Mouse (Mus musculus): ENCODE results near the gene Lgr4.
"Not testable (repeated sequence)": the region's sequence is repeated elsewhere in the genome, so short reads cannot be mapped to it uniquely, and the experiment has no call there.

Gene Lgr4

DNA sequence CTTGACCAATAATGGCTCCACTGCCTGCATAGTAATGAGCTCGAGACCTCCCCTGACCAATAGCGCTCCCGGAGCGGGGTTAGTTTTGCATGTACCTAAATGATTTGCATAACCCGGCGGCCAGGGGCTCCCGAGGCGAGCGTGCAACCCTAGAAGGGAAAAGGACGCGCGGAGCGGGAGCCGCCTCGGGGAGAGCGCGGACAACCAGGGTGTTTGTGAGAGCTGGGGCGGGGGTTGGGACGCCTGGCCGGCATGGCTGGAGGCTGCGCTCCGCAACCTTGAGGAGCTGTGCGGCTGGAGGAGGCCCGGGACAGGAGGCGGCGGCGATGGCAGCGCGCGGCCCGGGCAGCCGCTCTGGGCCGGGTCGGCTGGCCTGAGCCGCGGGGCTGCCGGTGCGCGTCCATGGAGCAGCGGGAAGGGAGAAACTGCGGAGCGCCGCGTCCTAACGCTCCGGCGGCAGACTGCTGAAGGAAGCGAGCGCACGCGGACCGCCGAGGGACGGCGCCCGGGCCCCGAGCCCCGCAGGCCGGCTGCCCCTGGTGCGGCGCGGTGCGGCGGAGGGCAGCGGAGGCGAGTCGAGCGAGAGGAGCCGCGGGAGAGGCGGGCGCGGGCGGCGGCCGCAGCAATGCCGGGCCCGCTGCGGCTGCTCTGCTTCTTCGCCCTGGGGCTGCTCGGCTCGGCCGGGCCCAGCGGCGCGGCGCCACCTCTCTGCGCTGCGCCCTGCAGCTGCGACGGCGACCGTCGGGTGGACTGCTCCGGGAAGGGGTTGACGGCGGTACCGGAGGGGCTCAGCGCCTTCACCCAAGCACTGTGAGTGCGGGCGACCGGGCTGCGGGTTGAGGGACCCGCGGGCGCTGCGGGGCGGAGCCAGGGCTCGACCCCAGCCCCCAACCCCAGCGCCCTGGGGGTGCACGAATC, at the start of gene Lgr4:
Gene Lgr4, plus strand, starts transcription at position 152 of the 918 bp plus-strand sequence.
- peak; percentile 84 for DNase-seq

DNA sequence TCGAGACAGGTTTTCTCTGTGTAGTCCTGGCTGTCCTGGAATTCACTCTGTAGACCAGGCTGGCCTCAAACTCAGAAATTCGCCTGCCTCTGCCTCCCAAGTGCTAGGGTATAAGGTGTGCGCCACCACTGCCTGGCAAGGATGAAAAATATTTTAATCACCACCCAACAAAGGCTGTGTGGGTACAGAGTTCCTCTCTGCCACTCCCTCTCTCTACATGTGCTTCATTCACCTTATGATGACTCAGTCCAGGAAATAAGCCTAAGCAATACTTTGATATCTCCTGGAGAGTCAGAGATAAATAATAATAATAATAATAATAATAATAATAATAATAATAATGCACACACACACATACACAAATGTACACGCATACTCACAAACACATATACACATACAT, 38.0 kb upstream of the Lgr4 start:
- not testable (repeated sequence) for DNase-seq

DNA sequence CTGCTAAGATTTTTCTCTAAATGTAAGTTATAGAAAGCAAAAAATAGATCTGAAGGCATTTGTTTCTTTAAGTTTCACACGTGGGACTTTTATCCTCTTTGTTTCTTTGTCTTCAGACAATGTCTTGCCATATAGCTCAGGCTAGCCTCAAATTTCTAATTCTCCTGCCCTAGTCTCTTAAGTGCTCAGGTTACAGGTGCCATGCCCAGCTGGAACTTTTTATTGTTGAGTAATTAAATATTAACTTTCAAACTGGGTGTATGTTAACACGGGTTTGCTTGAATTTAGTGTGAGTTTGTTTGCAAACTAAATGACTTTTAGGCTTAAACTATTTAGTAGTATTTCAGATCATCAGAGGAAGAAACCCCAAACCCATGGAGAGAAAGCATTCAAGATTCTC, 36.3 kb upstream of the Lgr4 start:
- DNase-seq, result no peak

GRCm38 (mm10) chr2:109881625-109882024, 35.8 kb upstream of the Lgr4 start:
- DNase-seq, result no peak

DNA sequence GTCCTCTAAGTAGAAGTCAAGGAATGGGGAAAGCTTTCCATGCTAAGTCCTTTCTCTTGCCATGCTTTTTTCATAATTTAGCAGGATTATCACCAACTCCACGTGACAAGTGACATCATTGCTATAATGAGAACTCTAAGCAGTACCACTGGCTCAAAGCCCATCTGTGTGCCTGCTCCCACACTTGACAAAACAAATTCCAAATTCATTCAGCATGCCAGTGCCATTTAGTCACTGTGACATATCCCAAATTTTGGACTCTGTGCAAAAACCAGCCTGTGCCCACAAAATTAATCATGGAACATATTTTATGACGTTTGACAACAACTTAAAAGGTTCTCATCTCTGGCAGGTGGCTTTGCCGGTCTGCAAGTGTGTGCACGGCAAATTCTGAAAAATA, 33.3 kb upstream of the Lgr4 start:
- DNase-seq, result no peak

DNA sequence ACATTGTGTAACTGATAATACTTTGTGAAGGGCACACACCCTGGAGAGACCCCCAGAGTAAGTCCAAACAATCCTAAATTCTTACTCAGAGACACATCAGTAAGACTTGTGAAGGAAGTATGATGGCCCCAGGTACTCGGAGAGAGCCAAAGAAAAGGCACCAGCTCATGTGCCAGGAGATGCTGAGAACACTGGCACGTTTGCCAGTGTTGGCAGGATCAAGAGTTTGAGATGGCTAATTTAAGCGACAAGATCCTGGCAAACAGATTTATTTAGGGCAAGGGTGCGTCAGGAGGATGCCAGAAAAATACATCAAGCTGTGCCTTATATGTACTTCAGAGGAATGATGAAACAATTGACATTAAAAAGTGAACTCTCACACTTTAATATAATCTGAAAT, 32.9 kb upstream of the Lgr4 start:
- no peak for DNase-seq

DNA sequence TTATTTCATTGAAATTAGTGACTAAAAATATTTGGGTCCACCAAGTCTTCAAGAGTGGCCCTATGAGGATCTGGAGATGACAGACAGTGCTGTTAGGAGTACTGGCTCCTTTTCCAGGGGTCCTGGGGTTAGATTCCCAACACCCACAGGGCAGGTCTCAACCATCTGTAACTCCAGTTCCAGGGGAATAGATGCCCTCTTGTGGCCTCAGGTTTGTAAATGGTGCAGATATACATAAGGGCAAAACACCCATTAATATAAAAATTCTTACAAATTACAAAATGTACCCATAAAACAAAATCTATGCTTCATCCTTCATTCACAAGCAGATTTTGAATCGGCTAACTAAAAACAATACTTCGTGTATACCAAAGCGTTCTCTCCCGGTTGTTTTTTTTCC, 27.4 kb upstream of the Lgr4 start:
- DNase-seq, result no peak

DNA sequence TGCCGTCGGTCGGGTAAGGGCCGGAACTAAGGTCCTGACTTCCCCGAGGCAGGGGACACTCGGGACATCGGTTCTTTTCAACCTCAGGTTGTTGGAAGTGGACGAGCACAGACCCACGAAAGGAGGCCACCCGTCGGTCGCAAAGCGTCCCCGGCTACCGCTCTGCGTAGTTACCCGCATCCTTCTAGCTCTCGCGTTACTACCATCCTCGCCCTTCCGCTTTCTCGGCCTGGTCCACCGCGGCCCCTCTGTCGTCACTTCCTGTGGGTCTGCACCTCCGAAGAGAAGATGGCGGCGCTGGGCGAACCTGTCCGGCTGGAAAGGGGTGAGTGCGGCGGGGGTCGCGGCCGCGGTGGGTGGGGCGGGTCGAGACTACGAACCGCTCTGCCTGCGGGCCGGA, 26.9 kb upstream of the Lgr4 start, which contains the start of gene Lin7c:
Gene Lin7c, plus strand, starts transcription at position 257 of the 400 bp plus-strand sequence.
- peak; percentile 95 for DNase-seq

DNA sequence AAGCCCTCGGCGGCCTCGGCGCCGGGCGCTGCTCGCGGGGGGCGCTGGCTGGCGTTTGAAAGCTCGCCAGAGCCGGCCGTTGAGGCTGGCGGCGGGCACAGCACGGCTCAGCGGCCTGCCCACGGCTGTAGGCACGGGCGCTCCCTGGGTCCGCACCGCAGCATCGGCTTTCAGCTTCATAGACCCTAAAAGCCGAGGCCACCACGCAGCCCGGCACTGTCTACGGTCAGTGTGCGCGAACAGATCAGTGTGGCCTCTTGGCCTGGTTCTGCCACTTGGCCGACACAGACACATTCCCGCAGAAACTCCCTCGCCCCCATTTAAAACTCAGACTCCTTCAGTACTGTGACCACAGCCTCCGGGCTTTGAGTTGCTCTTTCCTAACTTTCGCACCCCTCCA, 26.4 kb upstream of the Lgr4 start:
- DNase-seq, result no peak

DNA sequence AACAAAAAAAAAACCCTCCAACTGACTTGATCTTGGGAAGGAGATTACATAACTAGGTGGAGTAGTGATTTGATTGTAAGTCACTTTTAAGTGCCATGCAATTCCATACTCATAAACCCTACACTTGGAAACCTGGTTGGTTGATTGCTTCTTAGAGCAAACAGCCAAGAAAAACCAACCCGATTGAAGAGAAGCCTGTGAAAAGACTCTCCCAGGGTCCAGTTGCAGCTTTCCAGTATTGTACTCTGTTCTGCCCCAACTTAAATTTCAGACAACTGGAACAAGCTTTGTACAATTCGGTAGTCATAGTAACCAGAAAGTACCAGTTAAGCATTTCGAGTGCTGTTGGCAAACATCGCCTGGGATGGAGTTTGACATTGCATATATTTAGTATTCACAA, 26.0 kb upstream of the Lgr4 start:
- no peak for DNase-seq

DNA sequence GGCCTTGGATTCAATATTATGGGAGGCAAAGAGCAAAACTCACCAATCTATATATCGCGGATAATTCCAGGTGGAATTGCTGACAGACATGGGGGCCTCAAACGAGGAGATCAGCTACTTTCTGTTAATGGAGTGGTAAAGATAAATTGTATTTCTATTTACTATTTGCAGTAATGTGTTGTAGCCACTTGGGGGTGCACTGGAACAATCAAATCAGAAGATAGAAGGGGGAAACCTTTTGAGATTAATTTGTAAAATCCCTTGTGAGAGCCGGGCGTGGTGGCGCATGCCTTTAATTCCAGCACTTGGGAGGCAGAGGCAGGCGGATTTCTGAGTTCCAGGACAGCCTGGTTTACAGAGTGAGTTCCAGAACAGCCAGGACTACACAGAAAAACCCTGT, 21.1 kb upstream of the Lgr4 start:
- DNase-seq, result no peak

DNA sequence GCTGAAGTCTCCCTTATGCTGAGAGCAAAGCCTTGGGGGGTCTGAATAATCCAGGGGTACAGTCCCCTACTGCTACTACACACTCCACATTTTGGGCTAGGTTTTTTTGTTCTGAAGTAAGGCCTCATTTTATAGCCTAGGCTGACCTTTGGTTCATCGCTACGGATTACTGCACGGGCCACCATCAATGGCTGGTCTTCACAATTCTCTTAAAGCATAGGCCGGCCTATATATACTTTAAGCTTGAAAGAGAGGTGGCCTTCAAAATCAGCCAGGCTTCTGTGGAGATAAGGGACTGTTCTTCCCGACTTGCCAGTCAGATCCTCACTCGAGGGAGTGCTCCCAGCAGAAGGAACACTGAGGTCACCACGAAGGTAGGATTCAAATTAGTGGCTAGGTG, 14.6 kb upstream of the Lgr4 start:
- DNase-seq, result no peak

GRCm38 (mm10) chr2:109904171-109904821, 13.2 kb upstream of the Lgr4 start:
- DNase-seq, result peak; percentile 83

DNA sequence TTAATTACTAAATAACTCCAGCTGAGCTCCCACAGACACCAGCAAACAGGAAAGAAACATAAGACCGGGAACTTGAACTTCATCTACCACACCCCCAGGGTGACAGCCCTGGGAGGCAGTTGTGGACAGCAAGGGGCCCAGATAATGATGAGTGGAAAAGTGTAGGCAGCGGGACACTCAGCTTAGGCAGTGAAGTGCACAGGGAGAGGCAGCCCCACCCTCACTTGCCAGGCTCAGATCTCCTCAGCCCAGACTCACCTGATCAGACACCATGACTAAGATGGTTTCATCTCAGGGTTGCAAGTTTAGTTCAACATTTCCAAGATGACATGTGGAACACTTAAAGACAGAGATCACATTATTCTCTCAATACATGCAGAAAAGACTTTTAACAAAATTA, 8.3 kb upstream of the Lgr4 start:
- DNase-seq, result no peak

DNA sequence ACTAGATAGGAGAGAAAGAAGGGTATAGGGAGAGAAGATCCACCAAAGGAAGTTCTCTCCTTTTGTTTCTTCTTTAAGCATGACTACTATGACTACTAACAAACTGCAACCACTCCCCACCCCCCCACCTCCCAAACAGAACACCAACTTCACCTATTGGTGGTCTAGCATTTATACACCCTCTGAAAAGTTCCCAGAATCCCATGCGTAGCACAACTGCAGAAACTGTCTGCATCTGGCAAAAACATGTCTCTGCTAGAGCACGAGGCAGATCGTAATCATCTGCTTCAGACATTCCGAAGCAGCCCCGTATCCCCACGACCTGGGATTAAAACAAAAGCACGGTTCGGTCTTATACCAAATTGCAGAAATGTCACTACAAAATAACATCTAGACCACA, 5.2 kb upstream of the Lgr4 start:
- DNase-seq, result no peak

DNA sequence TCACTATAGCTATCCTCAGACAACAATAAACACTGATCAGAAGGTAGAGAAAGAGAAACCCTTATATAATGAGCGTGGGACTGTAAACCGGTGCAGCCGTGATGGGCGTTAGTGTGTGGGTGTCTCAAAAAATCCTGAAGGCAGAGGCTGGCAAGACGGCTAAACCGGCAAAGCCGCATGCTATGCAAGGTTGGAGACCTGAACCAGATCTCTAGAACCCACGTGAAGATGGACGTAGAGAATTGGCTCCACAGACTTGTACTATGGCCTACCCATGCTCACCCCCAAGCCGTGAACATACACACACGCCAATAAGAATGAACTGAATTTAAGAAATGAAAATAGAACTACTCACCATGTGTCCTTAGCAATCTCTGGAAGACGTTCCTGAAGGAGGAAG, 4.7 kb upstream of the Lgr4 start:
- no peak for DNase-seq

- DNase-seq, result no peak
These were observed 4.2 kb upstream of the Lgr4 start for GRCm38 (mm10) chr2:109913241-109913640.

DNA sequence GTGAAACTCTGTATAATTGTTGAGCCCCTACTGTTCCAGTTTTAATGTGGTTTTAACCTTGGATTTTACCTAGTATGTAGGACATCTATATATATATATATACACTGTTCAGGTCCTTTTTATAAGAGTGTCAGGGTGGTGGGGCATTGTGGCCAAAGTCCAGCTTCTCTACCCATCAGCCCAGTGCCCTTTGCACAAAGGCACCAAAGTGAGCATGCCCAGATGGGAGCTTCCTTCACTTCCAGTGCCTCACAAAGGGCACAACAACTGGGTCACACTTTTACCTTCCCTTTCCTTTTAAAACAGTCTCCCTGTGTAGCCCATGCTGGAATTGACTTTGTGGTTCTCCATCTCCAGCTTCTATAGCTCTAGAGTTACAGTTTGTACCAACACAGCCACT, 2.8 kb upstream of the Lgr4 start:
- DNase-seq, result no peak

- DNase-seq, result no peak
These were observed 508 bp upstream of the Lgr4 start for GRCm38 (mm10) chr2:109916782-109917495.

DNA sequence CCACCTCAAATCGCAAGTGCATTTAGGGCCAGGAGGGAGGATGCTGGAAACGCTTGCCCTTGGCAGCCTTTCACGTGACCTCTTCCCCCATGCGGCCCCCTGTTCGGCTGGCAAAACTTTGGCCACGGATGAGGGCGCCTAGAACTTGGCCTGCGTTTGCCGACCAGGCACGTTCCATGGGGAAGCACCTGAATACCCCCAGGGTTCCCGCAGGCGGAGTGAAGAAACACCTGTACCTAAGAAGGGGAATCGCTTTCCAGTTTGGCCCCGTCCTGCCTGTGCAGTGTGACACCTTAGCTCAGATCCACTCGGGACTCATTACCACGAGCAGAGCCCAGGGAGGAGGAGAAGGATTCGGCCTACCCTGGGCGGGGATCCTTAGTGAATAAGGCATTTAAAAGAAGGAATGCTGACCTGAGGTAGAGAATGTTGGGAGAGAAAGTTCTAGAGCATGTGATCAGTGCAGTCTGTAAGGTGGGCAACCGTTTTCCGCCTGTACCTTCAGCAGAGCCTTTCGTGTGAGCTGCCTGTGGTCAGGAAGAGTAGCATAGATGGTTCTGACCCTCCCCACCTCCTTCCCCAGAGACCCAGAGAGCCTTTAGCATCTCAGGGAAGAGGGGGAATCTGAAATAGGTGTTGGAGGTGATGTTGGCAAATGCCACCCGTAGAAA, 1.3 kb downstream of the Lgr4 start:
- DNase-seq, result no peak

GRCm38 (mm10) chr2:109920471-109920870, 3.0 kb downstream of the Lgr4 start:
- DNase-seq, result no peak

GRCm38 (mm10) chr2:109921298-109922035, 4.0 kb downstream of the Lgr4 start:
- DNase-seq, result no peak

Data from right cerebral cortex, postnatal 14 days (tissue).